Mouse (Mus musculus) cerebellum, adult 2 months (tissue): ENCODE measurements around the gene Pip4p1. TPM values are rescaled to one million over a fixed set of nuclear protein-coding genes. Genes with fewer than 3 reads are reported as not detected.
A peak's percentile ranks its signal among the peaks of the same experiment; 100 is the strongest.
"Not testable (repeated sequence)": the region's sequence is repeated elsewhere in the genome, so short reads cannot be mapped to it uniquely, and the experiment has no call there.

Experiments
- DNase-seq, 2 experiments: peaks; one replicate each; pipeline ENCODE4 v3.0.0; 2021
- H3K27ac ChIP-seq: fragments of 200-500 bp; 2 replicates; pipeline ENCODE4 v1.5.1; 2012; ENCODE audit warnings: low read length, control low read depth, inconsistent platforms; ENCODE audit not compliant: insufficient read depth
- H3K27me3 ChIP-seq: fragments of 200-500 bp; 2 replicates; pipeline ENCODE4 v1.6.1; 2012; ENCODE audit warnings: inconsistent platforms, mild to moderate bottlenecking, low read length, moderate library complexity; ENCODE audit not compliant: control insufficient read depth, insufficient read depth
- H3K4me1 ChIP-seq: fragments of 200-500 bp; 2 replicates; pipeline ENCODE4 v1.6.1; 2011; ENCODE audit warnings: low read length; ENCODE audit not compliant: control insufficient read depth, insufficient read depth
- H3K4me3 ChIP-seq: fragments of 200-500 bp; replicated peaks from 2 replicates; pipeline ENCODE3; 2011; ENCODE audit warnings: mild to moderate bottlenecking, low read depth, low read length, control low read depth; ENCODE audit not compliant: insufficient read depth
- CTCF ChIP-seq: fragments of 200-500 bp; IDR thresholded peaks from 2 replicates; pipeline ENCODE4 v1.5.1; 2011; ENCODE audit warnings: low read depth, mild to moderate bottlenecking, control low read depth, low read length, moderate library complexity, borderline replicate concordance; ENCODE audit not compliant: insufficient read depth
- POLR2A ChIP-seq: fragments of 200-500 bp; IDR thresholded peaks from 2 replicates; pipeline ENCODE4 v1.6.1; 2011; ENCODE audit warnings: low read length, control low read depth, borderline replicate concordance; ENCODE audit not compliant: insufficient read depth
- WGBS: fragments of 180-500 bp; shearing (Covaris S2); methylation state at CpG from one replicate; pipeline ENCODE4 v1.1.7; 2018; 5-methylcytosine and 5-hydroxymethylcytosine counted together
- polyA plus RNA-seq: library from polyadenylated mRNA; depleted of rRNA; stranded (reverse); fragments of >200 nt; gene quantifications from 2 replicates; pipeline ENCODE4 v1.2.3, GENCODE M21; 2012

Gene Pip4p1
- polyA plus RNA-seq, 1 experiment = 204 TPM

DNA sequence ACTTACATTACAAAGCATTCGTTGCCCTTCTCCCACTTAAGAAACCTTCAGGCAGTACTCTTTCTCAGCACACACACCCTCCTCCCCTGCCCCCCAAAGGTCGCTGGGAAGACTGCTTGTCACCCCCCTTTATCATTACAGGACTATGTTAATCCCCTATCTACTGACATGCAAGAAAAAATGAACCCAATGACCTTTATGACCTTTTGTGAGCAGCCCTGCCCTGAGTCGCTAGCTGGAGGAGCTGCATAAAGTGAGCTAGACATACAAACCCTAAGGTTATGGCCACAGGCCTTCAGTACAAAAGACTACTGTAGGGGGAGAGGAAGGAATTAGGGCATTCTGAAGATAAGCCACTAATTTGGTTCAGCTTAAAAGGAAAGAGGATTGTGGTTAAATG, 19.3 kb downstream of the Pip4p1 start:
- DNase-seq = no peak
- H3K4me1 ChIP-seq = no peaks in the 10 kb centered on the region
- WGBS = 70% methylated on average over 3 of the region's 3 CpGs
- H3K4me3 ChIP-seq = no peak overlapping the region
- no peaks in the 10 kb centered on the region for H3K27me3 ChIP-seq
- TF ChIP-seq CTCF (no peak), POLR2A (no peak)
- H3K27ac ChIP-seq = no peak overlapping the region

DNA sequence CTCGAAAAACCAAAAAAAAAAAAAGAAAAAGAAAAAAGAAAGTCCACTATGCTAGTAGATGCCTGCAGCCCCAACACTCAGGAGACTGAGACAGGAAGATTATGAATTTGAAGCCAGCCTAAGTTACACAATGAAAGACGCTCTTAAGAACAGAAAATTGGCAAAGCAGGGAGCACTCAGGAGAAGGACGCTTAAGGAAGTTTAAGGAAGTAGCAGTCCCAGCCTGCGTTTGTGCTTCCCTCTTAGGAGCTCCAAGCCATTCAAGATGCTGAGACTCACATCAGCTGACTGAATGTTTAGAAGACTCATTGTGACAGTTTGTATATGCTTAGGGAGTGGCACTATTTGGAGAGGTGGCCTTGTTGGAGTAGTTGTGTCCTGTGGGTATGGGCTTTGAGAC, 22.5 kb downstream of the Pip4p1 start:
- 87% methylated on average over 4 of the region's 4 CpGs for whole genome bisulfite sequencing
- no peak for DNase-seq
- TF ChIP-seq POLR2A (no peak), CTCF (no peak)
- H3K4me3 ChIP-seq = no peak overlapping the region
- no peaks in the 10 kb centered on the region for H3K4me1 ChIP-seq
- no peak overlapping the region for H3K27ac ChIP-seq
- no peaks in the 10 kb centered on the region for H3K27me3 ChIP-seq

DNA sequence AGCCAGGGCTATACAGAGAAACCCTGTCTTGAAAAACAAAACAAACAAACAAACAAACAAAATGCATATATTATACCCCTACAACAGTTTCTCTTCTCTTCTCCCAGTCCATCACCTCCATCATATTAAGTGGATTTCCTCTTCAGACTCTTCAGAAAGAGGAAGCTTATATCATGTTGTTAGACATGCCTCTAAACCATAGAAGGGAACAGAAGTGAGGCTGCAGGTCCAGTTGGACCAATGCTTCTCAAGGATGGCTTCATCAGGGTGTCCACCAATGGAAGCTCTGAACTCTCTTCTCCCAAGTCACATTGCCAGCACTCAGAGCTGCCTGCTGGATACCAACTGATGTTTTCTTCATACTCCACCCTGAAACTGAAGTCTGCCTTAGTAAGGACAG, 25.3 kb downstream of the Pip4p1 start:
- H3K4me1 ChIP-seq, H3K4me3 ChIP-seq, H3K27ac ChIP-seq, H3K27me3 ChIP-seq, DNase-seq: not testable (repeated sequence)

DNA sequence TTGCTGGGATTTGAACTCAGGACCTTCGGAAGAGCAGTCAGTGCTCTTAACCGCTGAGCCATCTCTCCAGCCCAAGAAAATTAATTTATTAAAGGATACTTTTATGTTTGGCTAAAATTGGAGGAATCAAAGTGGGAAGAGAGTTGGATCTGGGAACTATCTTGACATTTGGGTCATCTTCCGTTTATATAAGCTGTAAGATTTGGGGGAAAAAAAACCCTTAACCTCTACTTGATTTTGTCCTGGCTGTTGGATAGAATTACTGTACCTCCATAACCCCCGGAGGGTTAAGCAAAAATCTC, 25.9 kb downstream of the Pip4p1 start:
- Histone ChIP-seq H3K4me3 (no peak overlapping the region), H3K4me1 (no peaks in the 10 kb centered on the region), H3K27ac (no peak overlapping the region), H3K27me3 (no peaks in the 10 kb centered on the region)
- no peak for TF ChIP-seq CTCF
- no peak for TF ChIP-seq POLR2A
- WGBS = 87% methylated on average over 4 of the region's 4 CpGs
- DNase-seq = no peak

DNA sequence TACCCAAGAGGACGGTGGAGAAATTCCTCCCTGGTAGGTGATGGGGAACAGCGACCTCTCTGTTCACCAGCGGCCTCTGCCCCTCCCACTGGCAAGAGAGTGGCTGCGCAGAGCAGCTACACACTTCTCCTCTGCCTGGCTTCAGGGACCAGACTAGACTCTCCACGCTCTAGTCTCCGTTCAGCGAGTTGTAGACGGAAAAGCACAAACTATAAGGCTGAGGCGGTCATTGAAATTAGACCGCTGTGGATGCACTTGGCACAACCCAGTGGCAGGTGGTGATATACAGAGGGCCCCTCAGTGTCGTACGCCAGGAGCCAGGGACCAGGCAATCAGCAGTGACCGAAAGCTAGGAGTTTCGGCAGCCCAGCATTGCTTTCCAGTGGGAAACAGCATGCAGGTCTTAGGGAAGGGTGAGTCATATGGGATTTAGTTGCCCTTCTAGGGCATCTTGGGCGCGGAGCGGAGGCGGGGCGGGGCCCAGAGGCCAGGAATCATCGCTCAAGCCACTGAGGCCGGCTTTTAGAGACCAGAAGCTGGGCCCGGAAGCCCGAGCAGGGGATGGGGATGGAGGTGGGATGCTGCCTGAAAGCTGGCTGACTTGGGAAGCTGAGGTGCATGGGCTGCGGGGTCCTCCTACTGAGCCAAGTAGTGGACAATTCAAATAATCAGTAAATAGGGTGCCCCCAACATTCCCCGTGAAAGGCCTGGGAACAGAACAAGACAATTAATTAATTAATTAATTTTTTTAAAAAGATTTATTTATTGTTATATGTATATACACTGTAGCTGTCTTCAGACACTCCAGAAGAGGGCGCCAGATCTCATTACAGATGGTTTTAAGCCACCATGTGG, 26.5 kb downstream of the Pip4p1 start:
- TF ChIP-seq POLR2A (peak; percentile 70; the same call in 1 of the 2 replicates), CTCF (peak; percentile 74; the same call in 1 of the 2 replicates)
- Histone ChIP-seq H3K4me3 (peak overlapping the region; percentile 62), H3K27me3 (no peaks in the 10 kb centered on the region), H3K27ac (peak overlapping the region; percentile 81), H3K4me1 (no peaks in the 10 kb centered on the region)
- peak; percentile 71 to 77 for DNase-seq
- 4% methylated on average over 26 of the region's 26 CpGs for WGBS

DNA sequence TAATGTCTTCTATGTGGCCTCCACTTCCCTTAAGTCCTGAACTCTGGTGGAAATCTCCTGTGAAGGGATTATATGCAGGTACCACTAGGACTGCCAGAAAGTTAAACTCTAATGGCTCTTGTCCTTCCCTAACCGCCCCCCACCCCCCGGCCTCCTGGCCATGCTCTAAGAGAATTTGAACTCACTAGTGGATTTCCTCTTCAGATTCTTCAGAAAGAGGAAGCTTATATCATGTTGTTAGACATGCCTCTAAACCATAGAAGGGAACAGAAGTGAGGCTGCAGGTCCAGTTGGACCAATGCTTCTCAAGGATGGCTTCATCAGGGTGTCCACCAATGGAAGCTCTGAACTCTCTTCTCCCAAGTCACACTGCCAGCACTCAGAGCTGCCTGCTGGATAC, 32.7 kb downstream of the Pip4p1 start:
- not testable (repeated sequence) for H3K27ac ChIP-seq, H3K4me3 ChIP-seq, DNase-seq, H3K27me3 ChIP-seq
- H3K4me1 ChIP-seq = peaks cover 14% of the 10 kb centered on the region
- WGBS = 97% methylated on average over 2 of the region's 2 CpGs

DNA sequence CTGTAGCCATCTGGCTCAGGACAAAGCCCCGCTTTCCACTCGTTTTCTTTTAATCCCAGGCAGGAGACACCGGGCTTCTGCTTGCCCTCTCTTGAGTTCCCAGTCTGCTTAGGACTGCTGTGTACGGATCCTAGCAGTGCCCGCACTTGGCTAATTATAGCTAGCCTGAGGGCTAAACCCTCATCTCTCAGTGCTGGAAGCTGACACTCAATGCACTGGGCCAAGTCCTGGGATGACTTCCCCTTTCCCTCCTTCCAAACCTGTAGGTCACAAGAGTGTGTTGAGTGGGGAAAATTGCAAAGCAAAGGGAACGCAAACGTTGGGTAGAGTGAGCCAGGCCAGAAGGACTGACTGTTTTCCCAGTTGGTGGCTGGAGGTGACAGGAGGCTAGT, 33.3 kb downstream of the Pip4p1 start, which contains the start of gene Klhl33:
TSS of gene Klhl33 (minus strand) at position 134 of the 392 bp plus-strand sequence.
- Histone ChIP-seq H3K27me3 (no peaks in the 10 kb centered on the region), H3K4me1 (peaks cover 20% of the 10 kb centered on the region), H3K4me3 (peak within 1 kb of the TSS; percentile 76), H3K27ac (peak within 1 kb of the TSS; percentile 97)
- WGBS = 8% methylated on average over 7 of the region's 7 CpGs
- TF ChIP-seq POLR2A (peak; percentile 18; the same call in 1 of the 2 replicates), CTCF (no peak)
- peak; percentile 68 to 69 for DNase-seq

DNA sequence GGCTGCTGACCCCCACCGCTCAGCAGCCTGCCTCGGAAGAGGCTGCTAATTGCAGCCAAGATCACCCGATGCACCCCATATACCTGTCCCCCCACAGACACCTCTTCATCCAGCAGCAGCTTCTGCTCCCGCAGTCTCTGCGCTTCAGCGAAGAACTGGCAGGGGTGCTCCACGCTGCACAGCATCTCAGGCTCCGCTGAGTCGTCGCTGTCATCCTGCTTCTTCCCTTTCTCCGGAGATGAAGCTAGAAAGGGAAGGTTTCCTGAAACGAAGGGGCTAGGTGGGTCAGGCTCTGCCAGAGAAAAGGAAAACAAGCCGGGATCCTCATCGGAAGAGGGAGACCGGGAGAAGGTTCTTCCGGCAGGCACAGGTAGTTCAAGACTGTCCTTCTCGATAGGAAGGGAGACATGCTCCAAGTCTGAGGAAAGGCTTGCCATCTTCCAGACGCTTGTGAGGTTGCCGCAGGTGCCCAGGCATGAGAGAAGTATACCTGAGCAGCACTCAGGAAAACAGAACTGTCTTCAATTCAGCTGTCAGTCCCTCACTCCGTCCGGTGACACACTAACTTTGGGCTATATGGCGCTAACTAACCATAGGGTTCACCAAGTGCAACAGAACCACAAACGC, 33.8 kb downstream of the Pip4p1 start:
- Histone ChIP-seq H3K27me3 (no peaks in the 10 kb centered on the region), H3K4me1 (peaks cover 20% of the 10 kb centered on the region), H3K27ac (peak overlapping the region; percentile 97), H3K4me3 (peak overlapping the region; percentile 76)
- WGBS = 6% methylated on average over 23 of the region's 23 CpGs
- TF ChIP-seq CTCF (no peak), POLR2A (peak; percentile 47; the same call in 1 of the 2 replicates)
- peak; percentile 71 to 82 for DNase-seq
